Mouse (Mus musculus): ENCODE measurements around the gene Lta. TPM values are rescaled to one million over a fixed set of nuclear protein-coding genes. Genes with fewer than 3 reads are reported as not detected.
A peak's percentile ranks its signal among the peaks of the same experiment; 100 is the strongest.

Lta gene
- total RNA-seq, 4 experiments from 2014 or later, result 0.32 to 0.89 (median 0.67) TPM

GRCm38 (mm10) chr17:35210593-35210992 lies 5.4 kb upstream of the Lta start:
- DNase-seq (ENCODE audit: low spot score in 2 of 2), result no peak

- no peak for DNase-seq (ENCODE audit: low spot score in 2 of 2)
Measured at GRCm38 (mm10) chr17:35209785-35210535, 4.8 kb upstream of the Lta start.

GRCm38 (mm10) chr17:35205380-35205769 lies 224 bp upstream of the Lta start:
- DNase-seq (ENCODE audit: low spot score in 2 of 2), result no peak

- no peak for DNase-seq (ENCODE audit: low spot score in 2 of 2)
Measured at GRCm38 (mm10) chr17:35202442-35202841, 2.7 kb downstream of the Lta start.

- no peak for DNase-seq (ENCODE audit: low spot score in 2 of 2)
Measured at GRCm38 (mm10) chr17:35201787-35202186, 3.4 kb downstream of the Lta start, which contains the start of gene Tnf. Gene Tnf, minus strand, starts transcription at chr17:35202007.

GRCm38 (mm10) chr17:35201128-35201527 lies 4.0 kb downstream of the Lta start:
- DNase-seq (ENCODE audit: low spot score in 2 of 2), result no peak

GRCm38 (mm10) chr17:35200398-35200797 lies 4.8 kb downstream of the Lta start:
- no peak for DNase-seq (ENCODE audit: low spot score in 2 of 2)

GRCm38 (mm10) chr17:35198946-35199345 lies 6.2 kb downstream of the Lta start:
- DNase-seq (ENCODE audit: low spot score in 2 of 2), result no peak

- no peak for DNase-seq (ENCODE audit: low spot score in 2 of 2)
Measured at GRCm38 (mm10) chr17:35198029-35198428, 7.1 kb downstream of the Lta start.

GRCm38 (mm10) chr17:35197126-35197525 lies 8.0 kb downstream of the Lta start:
- DNase-seq (ENCODE audit: low spot score in 2 of 2), result no peak

- DNase-seq (ENCODE audit: low spot score in 2 of 2), result no peak
Measured at GRCm38 (mm10) chr17:35196321-35196641, 8.9 kb downstream of the Lta start.

GRCm38 (mm10) chr17:35195631-35196320 lies 9.4 kb downstream of the Lta start:
- DNase-seq (ENCODE audit: low spot score in 2 of 2), result peak in 1 of 2 experiments; percentile 60

GRCm38 (mm10) chr17:35194844-35195630 lies 10.1 kb downstream of the Lta start:
- DNase-seq (ENCODE audit: low spot score in 2 of 2), result no peak

GRCm38 (mm10) chr17:35193881-35194843 lies 11.0 kb downstream of the Lta start, which contains the start of gene Ltb:
Gene Ltb, plus strand, starts transcription at chr17:35194439.
- DNase-seq (ENCODE audit: low spot score in 2 of 2), result no peak

GRCm38 (mm10) chr17:35192924-35193323 lies 12.2 kb downstream of the Lta start:
- DNase-seq (ENCODE audit: low spot score in 2 of 2), result no peak

GRCm38 (mm10) chr17:35191723-35192122 lies 13.4 kb downstream of the Lta start:
- DNase-seq (ENCODE audit: low spot score in 2 of 2), result no peak

- DNase-seq (ENCODE audit: low spot score in 2 of 2), result no peak
Measured at GRCm38 (mm10) chr17:35190096-35190495, 15.1 kb downstream of the Lta start.

GRCm38 (mm10) chr17:35189186-35189585 lies 16.0 kb downstream of the Lta start:
- DNase-seq (ENCODE audit: low spot score in 2 of 2), result no peak

- DNase-seq (ENCODE audit: low spot score in 2 of 2), result no peak
Measured at GRCm38 (mm10) chr17:35187959-35188610, 17.1 kb downstream of the Lta start, which contains the start of gene Lst1. Gene Lst1, minus strand, starts transcription at chr17:35188439.

GRCm38 (mm10) chr17:35187345-35187744 lies 17.8 kb downstream of the Lta start:
- no peak for DNase-seq (ENCODE audit: low spot score in 2 of 2)

Data from layer of hippocampus, adult 8-10 months (tissue).